Mouse (Mus musculus) forebrain, embryonic 11.5 days (tissue): ENCODE measurements around the gene Sema5a. TPM values are rescaled to one million over a fixed set of nuclear protein-coding genes. Genes with fewer than 3 reads are reported as not detected.

Source experiments
- ATAC-seq: fragments of 200-750 bp; cut with Nextera tagmentation; replicated peaks from 2 replicates; pipeline ENCODE4 v1.8.0; 2017; ENCODE audit warnings: moderate TSS enrichment; ENCODE audit not compliant: low FRiP score
- DNase-seq: peaks from one replicate; pipeline ENCODE4 v3.0.0-alpha.2; 2017; ENCODE audit warnings: low spot score
- H3K27ac ChIP-seq: fragments of 300-500 bp; sonication (generic); 2 replicates; pipeline ENCODE4 v1.5.1; 2014; ENCODE audit warnings: low read depth, low read length
- H3K27me3 ChIP-seq: fragments of 300-500 bp; sonication (generic); 2 replicates; pipeline ENCODE4 v1.6.1; 2014; ENCODE audit warnings: mild to moderate bottlenecking, low read length, mixed read lengths; ENCODE audit not compliant: control insufficient read depth, insufficient read depth
- H3K36me3 ChIP-seq: fragments of 300-500 bp; sonication (generic); 2 replicates; pipeline ENCODE4 v1.6.1; 2014; ENCODE audit warnings: mild to moderate bottlenecking, low read length, moderate library complexity, mixed read lengths; ENCODE audit not compliant: control insufficient read depth, insufficient read depth
- H3K4me1 ChIP-seq: fragments of 300-500 bp; sonication (generic); replicated peaks from 2 replicates; pipeline ENCODE4 v1.6.1; 2014; ENCODE audit warnings: low read length, mixed read lengths; ENCODE audit not compliant: control insufficient read depth, insufficient read depth
- H3K4me2 ChIP-seq: fragments of 300-500 bp; sonication (generic); 2 replicates; pipeline ENCODE4 v1.6.1; 2014; ENCODE audit warnings: low read depth, mild to moderate bottlenecking, low read length, moderate library complexity, mixed read lengths; ENCODE audit not compliant: severe bottlenecking
- H3K4me3 ChIP-seq: fragments of 300-500 bp; sonication (generic); 2 replicates; pipeline ENCODE4 v1.5.1; 2014; ENCODE audit warnings: low read depth, low read length
- H3K9ac ChIP-seq: fragments of 300-500 bp; sonication (generic); 2 replicates; pipeline ENCODE4 v1.6.1; 2014; ENCODE audit warnings: low read length
- H3K9me3 ChIP-seq: fragments of 300-500 bp; sonication (generic); 2 replicates; pipeline ENCODE4 v1.6.1; 2016; ENCODE audit warnings: low read length, mixed read lengths; ENCODE audit not compliant: control insufficient read depth
- WGBS: fragments of 180-500 bp; shearing (Covaris S2); extraction: QIAGEN DNeasy Blood & Tissue Kit; methylation state at CpG from one replicate; pipeline ENCODE4 v1.1.7; 2014; 5-methylcytosine and 5-hydroxymethylcytosine counted together
- polyA plus RNA-seq: library from polyadenylated mRNA; unstranded; fragments of >200 nt; fragmentation: Nextera tagmentation; extraction: Ambion mirVana; gene quantifications from 2 replicates; pipeline ENCODE4 v1.2.1, GENCODE M21; 2014

Gene Sema5a
- polyA plus RNA-seq, 1 experiment from 2014 or later, result 16.2 TPM

DNA sequence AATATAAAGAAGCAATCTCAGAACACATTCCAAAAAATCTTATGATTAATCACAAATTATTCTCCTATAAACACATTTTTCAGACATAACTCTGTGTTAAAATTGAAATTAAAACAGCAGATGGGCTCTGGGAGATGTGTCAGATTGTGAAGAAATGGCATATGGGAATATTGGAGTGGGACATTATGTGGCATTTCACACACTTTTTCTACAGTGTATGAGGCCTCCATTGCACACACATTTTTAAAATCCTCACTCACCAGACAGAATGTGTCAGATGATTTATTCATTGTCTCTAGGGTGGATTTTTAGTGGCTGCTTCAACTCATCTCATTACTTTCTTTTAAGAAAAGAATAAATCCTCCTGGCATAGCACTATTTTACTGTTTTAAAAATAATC is 446.4 kb downstream of the Sema5a start:
- Histone ChIP-seq H3K27ac (no peak overlapping the region), H3K4me1 (no peaks in the 10 kb centered on the region), H3K9me3 (no peaks in the 10 kb centered on the region), H3K27me3 (no peaks in the 10 kb centered on the region), H3K36me3 (no peaks in the 10 kb centered on the region), H3K9ac (no peak overlapping the region), H3K4me2 (no peak overlapping the region), H3K4me3 (no peak overlapping the region)
- ATAC-seq, result no peak
- DNase-seq, result no peak

DNA sequence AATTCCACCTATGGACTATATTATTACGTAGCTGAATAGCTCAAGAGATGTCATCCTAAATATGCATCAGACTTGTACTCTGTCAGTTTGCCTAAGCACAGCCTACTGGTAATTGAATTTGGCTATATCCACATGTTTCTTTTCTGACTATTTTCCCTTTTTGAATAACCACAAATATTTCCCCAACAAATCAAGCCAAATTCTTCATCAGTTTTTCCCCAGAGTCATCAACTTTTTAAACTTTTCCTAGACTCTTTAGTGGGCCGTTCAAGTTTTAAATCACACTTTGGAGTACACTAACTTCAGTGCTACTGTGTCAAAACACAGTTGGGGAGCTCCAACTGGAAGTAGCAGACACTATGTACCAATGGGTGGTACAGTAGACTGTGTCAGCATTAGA is 448.4 kb downstream of the Sema5a start:
- WGBS, result 96% methylated on average over 2 of the region's 2 CpGs
- DNase-seq, result no peak
- H3K4me1 ChIP-seq, result no peaks in the 10 kb centered on the region
- H3K9ac ChIP-seq, result no peak overlapping the region
- no peaks in the 10 kb centered on the region for H3K9me3 ChIP-seq
- no peak for ATAC-seq
- H3K27me3 ChIP-seq, result no peaks in the 10 kb centered on the region
- H3K27ac ChIP-seq, result no peak overlapping the region
- H3K4me3 ChIP-seq, result no peak overlapping the region
- H3K4me2 ChIP-seq, result no peak overlapping the region
- H3K36me3 ChIP-seq, result no peaks in the 10 kb centered on the region

DNA sequence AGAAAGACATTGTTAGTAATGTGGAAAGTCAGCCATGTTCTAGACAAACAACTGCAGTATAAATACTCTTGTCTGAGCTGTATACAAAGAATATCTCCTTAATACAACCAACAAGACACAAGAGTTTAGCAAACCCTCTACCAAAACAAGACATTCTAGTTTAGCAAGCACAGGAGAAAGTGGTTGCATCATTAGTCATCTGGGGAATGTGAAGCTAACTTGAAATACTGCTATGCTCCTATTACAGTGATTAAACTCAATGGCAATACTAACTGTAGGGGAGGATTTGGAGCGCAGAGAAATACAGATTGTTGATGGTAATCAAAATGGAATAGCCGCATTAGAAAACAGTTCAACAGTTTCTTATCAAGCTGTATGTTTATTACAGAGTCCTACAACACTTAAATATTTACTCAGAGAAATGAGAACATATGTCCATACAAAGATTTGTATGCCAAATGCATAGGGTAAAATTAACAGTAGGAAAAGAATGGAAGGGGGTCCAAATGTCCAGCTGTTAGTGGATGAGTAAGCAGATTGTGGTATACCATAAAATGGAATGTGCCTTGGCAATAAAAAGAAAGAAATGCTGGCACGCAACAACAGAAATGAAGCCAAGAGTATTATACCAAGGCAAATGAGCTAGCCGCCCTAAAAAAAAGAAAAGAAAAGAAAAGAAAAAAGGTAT is 472.8 kb downstream of the Sema5a start:
- Histone ChIP-seq H3K4me2 (no peak overlapping the region), H3K9ac (no peak overlapping the region), H3K36me3 (no peaks in the 10 kb centered on the region), H3K4me3 (no peak overlapping the region), H3K27ac (no peak overlapping the region), H3K27me3 (no peaks in the 10 kb centered on the region), H3K9me3 (no peaks in the 10 kb centered on the region), H3K4me1 (no peaks in the 10 kb centered on the region)
- DNase-seq, result no peak
- WGBS, result 93% methylated on average over 4 of the region's 4 CpGs
- no peak for ATAC-seq

DNA sequence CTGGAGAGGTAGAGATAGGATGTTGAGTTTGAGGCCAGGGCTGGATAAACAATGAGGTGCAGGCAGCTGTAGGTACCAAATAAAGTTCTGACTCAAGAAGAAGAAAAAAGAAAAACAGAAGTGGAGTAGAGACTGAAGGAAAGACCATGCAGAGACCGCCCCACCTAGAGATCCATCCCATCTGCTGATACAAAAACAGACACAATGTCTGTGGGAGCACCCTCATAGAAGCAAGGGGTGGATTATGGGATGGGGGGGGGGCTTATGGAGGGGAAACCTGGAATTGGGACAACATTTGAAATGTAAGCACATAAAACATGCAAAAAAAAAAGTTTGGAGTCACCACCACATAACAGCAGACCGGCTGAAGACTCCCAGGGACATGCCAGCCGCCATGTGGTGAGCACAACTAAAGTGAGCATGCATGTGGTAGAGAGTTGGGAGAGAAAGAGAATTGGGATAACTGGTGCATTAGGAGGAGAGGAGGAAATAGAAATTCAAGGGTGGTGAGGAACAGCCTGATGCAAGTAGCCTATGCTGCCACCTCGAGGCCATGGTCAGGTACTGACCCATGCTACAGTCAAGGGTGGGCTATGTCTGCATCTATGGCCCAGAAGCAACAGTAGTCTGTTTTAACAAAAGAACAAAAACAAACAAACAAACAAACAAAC is 473.8 kb downstream of the Sema5a start:
- DNase-seq (peak; percentile 80), ATAC-seq (peak; percentile 91)
- WGBS, result 43% methylated on average over 4 of the region's 4 CpGs
- Histone ChIP-seq H3K36me3 (no peaks in the 10 kb centered on the region), H3K27ac (no peak overlapping the region), H3K4me3 (no peak overlapping the region), H3K9me3 (no peaks in the 10 kb centered on the region), H3K27me3 (no peaks in the 10 kb centered on the region), H3K4me1 (no peaks in the 10 kb centered on the region), H3K9ac (no peak overlapping the region), H3K4me2 (no peak overlapping the region)

DNA sequence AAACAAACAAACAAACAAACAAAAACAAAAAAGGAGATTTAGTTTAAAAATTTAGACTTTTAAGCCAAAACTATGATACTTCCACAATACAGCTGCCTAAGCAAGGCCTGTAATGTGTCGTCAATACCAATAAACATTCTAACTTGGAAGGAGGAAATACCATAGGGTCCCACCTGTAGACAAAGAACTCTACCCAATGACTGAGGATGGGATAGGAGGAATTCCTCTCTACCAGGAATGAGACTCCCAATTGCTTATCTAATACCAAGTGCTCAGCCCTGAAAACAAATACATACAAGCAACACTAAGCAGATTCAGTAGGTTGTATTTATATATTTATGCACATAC is 474.3 kb downstream of the Sema5a start:
- H3K4me3 ChIP-seq, result no peak overlapping the region
- H3K4me1 ChIP-seq, result no peaks in the 10 kb centered on the region
- H3K9ac ChIP-seq, result no peak overlapping the region
- peak; percentile 33; the same call in 1 of the 2 replicates for ATAC-seq
- no peaks in the 10 kb centered on the region for H3K9me3 ChIP-seq
- no peak overlapping the region for H3K4me2 ChIP-seq
- WGBS, result 92% methylated on average over 1 of the region's 1 CpGs
- H3K36me3 ChIP-seq, result no peaks in the 10 kb centered on the region
- H3K27ac ChIP-seq, result no peak overlapping the region
- H3K27me3 ChIP-seq, result no peaks in the 10 kb centered on the region
- DNase-seq, result no peak

DNA sequence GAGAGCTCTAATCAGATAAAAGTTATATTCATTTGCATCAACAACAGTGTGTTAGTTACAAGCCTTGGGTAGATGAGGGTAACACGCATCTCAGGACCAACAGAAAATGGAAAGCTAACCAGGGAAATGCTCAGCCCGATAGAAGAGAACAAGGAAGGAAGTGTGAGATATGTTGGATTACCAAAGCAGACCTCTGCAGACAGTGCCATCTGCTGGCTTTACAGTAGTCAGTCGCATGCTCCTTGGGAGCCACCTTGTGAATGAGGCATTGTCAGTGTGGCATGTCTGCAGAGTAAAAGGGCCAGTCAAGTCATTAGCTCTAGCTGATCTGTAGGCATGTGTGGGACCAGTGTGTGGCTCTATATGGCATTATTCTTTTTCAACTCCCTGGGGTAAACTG is 486.2 kb downstream of the Sema5a start:
- Histone ChIP-seq H3K9me3 (no peaks in the 10 kb centered on the region), H3K4me1 (no peaks in the 10 kb centered on the region), H3K4me2 (no peak overlapping the region), H3K4me3 (no peak overlapping the region), H3K27ac (no peak overlapping the region), H3K9ac (no peak overlapping the region), H3K36me3 (no peaks in the 10 kb centered on the region), H3K27me3 (no peaks in the 10 kb centered on the region)
- ATAC-seq, result no peak
- peak; percentile 51 for DNase-seq
- 50% methylated on average over 3 of the region's 3 CpGs for WGBS

Other genes starting within 250 kb of the Sema5a start
- gene Tas2r119, start 67.5 kb upstream of the Sema5a start, polyA plus RNA-seq, result not detected in 2 replicates